Mouse (Mus musculus) lung, embryonic 14.5 days (tissue): ENCODE measurements around the gene Disp3. TPM values are rescaled to one million over a fixed set of nuclear protein-coding genes. Genes with fewer than 3 reads are reported as not detected.

Experiments used
- ATAC-seq: fragments of 200-750 bp; cut with Nextera tagmentation; 2 replicates; pipeline ENCODE4 v1.8.0; 2017; ENCODE audit warnings: mild to moderate bottlenecking, moderate TSS enrichment, moderate library complexity; ENCODE audit not compliant: insufficient read depth
- DNase-seq: peaks from one replicate; pipeline ENCODE4 v3.0.0-alpha.2; 2015
- H3K27ac ChIP-seq: fragments of 300-500 bp; sonication (generic); 2 replicates; pipeline ENCODE4 v1.5.1; 2014; ENCODE audit warnings: low read depth, mild to moderate bottlenecking, moderate library complexity
- H3K27me3 ChIP-seq: fragments of 300-500 bp; sonication (generic); 2 replicates; pipeline ENCODE4 v1.6.1; 2014; ENCODE audit warnings: low read length, control low read depth; ENCODE audit not compliant: insufficient read depth
- H3K36me3 ChIP-seq: fragments of 300-500 bp; sonication (generic); 2 replicates; pipeline ENCODE4 v1.6.1; 2014; ENCODE audit warnings: control low read depth; ENCODE audit not compliant: insufficient read depth
- H3K4me1 ChIP-seq: fragments of 300-500 bp; sonication (generic); 2 replicates; pipeline ENCODE4 v1.6.1; 2014; ENCODE audit warnings: antibody characterized with exemption, control low read depth; ENCODE audit not compliant: insufficient read depth
- H3K4me2 ChIP-seq: fragments of 300-500 bp; sonication (generic); 2 replicates; pipeline ENCODE4 v1.6.1; 2014; ENCODE audit warnings: mild to moderate bottlenecking
- H3K4me3 ChIP-seq: fragments of 300-500 bp; sonication (generic); 2 replicates; pipeline ENCODE4 v1.5.1; 2014; ENCODE audit warnings: low read depth, low read length
- H3K9ac ChIP-seq: fragments of 300-500 bp; sonication (generic); 2 replicates; pipeline ENCODE4 v1.6.1; 2014
- H3K9me3 ChIP-seq: fragments of 300-500 bp; sonication (generic); 2 replicates; pipeline ENCODE4 v1.6.1; 2016; ENCODE audit warnings: low read depth, low read length, control low read depth
- CTCF ChIP-seq: IDR thresholded peaks from 2 replicates; pipeline ENCODE4 v1.5.1; 2016; ENCODE audit warnings: antibody characterized with exemption, low read depth
- WGBS: fragments of 180-500 bp; shearing (Covaris S2); extraction: QIAGEN DNeasy Blood & Tissue Kit; methylation state at CpG from one replicate; pipeline ENCODE4 v1.1.7; 2014; 5-methylcytosine and 5-hydroxymethylcytosine counted together
- polyA plus RNA-seq: library from polyadenylated mRNA; unstranded; fragments of >200 nt; fragmentation: Nextera tagmentation; extraction: Ambion mirVana; gene quantifications from 2 replicates; pipeline ENCODE4 v1.2.1, GENCODE M21; 2014

Disp3 gene
- polyA plus RNA-seq, 1 experiment from 2014 or later = 0.18 TPM

DNA sequence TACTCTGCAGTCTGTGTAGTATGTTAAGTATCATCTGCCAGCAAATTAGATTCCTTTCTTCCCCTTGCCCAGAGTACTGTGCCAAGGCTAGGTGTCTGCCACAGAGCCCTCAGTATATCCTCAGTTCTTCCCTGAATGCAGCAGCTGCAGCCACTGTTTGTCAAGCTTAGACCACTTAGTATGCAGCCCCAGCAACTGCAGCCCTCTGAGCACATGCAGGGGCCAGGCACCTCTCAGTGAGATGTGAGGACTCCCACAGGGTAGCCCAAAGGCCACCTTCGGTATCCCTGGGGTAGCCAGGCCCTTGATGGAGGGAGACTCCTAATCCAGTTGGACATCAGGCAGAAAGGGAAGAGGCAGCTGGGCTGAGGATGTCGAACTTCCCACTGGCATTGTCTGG, 14.5 kb downstream of the Disp3 start:
- no peak overlapping the region for H3K4me3 ChIP-seq
- ATAC-seq (no peak), DNase-seq (no peak)
- 13% methylated on average over 2 of the region's 2 CpGs for WGBS
- H3K4me2 ChIP-seq = no peak overlapping the region
- no peak overlapping the region for H3K27ac ChIP-seq
- H3K9me3 ChIP-seq = no peaks in the 10 kb centered on the region
- H3K27me3 ChIP-seq = peaks cover 33% of the 10 kb centered on the region
- H3K4me1 ChIP-seq = no peaks in the 10 kb centered on the region
- H3K36me3 ChIP-seq = no peaks in the 10 kb centered on the region
- no peak overlapping the region for H3K9ac ChIP-seq
- no peak for TF ChIP-seq CTCF

DNA sequence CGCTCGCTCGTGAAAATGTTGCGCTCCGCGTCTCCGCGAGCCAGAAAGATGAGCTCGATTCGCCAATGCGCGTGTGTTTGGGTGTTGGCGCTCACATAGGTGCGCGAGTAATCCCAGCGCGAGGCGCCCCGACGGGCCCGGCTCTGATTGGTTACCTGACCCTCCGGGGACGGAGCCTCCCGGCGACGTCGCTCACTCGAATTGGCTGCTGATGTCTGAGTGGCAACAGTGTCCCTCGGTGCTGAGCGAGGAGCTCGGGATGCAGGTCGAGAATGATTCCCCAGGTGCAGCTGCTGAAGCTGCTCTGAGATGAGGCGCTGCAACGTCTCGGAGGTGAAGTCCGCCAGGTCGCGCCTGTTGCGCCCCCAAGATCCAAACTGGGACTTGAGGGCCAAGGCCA, 16.1 kb downstream of the Disp3 start:
- ATAC-seq (no peak), DNase-seq (peak; percentile 1)
- no peak for TF ChIP-seq CTCF
- Histone ChIP-seq H3K27ac (no peak overlapping the region), H3K36me3 (no peaks in the 10 kb centered on the region), H3K9ac (no peak overlapping the region), H3K27me3 (peaks cover 33% of the 10 kb centered on the region), H3K4me1 (no peaks in the 10 kb centered on the region), H3K4me2 (no peak overlapping the region), H3K9me3 (no peaks in the 10 kb centered on the region), H3K4me3 (no peak overlapping the region)
- WGBS = 2% methylated on average over 39 of the region's 39 CpGs

DNA sequence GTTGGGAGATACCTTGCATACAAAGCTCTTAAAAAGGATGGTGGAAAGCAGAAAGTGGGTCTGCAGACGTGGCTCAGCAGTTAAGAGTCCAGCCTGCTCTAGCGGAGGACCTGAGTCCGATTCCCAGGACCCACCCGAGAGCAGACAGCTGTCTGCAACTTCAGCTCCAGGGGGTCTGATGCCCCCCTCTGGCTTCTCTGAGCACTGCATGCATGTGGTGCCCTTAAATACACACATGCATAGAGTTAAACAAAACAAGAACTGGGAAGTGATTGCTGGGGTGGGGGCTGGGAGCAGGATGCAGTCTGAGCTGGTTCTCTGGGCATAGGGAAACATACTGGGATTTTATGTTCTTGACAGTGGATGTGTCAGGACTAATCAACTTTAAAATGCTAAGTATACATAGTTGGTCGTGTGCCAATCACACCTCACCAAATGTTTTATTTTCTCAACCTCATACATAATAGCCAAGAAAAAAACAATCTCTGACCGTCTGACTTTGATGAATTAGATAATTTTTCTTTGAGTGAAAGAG, 20.7 kb downstream of the Disp3 start:
- DNase-seq = no peak
- H3K27ac ChIP-seq = no peak overlapping the region

DNA sequence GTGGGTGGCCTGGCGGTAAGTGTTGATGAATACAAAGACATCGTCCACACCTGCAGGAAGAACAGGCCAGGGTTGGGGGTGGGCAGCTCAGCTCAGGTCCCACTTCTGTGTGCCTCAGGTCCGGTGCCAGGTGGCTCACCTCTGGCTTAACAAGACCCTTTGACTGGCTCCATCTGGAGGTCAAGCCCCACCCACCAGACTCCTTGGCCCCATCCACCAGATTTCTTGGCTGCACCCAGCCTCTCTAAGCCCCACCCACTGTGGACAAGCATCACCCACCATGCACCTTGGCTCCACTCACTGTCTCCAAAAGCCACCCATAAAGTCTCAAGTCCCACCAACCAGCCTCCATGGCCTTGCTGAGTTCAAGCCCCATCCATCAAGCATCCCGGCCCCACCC, 27.8 kb downstream of the Disp3 start:
- Histone ChIP-seq H3K27ac (no peak overlapping the region), H3K9ac (no peak overlapping the region), H3K4me2 (no peak overlapping the region), H3K27me3 (no peaks in the 10 kb centered on the region), H3K4me1 (no peaks in the 10 kb centered on the region), H3K4me3 (no peak overlapping the region), H3K9me3 (no peaks in the 10 kb centered on the region), H3K36me3 (no peaks in the 10 kb centered on the region)
- no peak for DNase-seq
- ATAC-seq = no peak
- no peak for TF ChIP-seq CTCF
- 87% methylated on average over 4 of the region's 4 CpGs for WGBS

More for the DNA sequence above, 20.7 kb downstream of the Disp3 start:
- Histone ChIP-seq H3K9me3 (no peaks in the 10 kb centered on the region), H3K4me3 (no peak overlapping the region), H3K9ac (no peak overlapping the region), H3K4me2 (no peak overlapping the region), H3K27me3 (peaks cover 20% of the 10 kb centered on the region), H3K4me1 (no peaks in the 10 kb centered on the region), H3K36me3 (no peaks in the 10 kb centered on the region)
- ATAC-seq = no peak
- no peak for TF ChIP-seq CTCF
- WGBS = 81% methylated on average over 6 of the region's 6 CpGs

DNA sequence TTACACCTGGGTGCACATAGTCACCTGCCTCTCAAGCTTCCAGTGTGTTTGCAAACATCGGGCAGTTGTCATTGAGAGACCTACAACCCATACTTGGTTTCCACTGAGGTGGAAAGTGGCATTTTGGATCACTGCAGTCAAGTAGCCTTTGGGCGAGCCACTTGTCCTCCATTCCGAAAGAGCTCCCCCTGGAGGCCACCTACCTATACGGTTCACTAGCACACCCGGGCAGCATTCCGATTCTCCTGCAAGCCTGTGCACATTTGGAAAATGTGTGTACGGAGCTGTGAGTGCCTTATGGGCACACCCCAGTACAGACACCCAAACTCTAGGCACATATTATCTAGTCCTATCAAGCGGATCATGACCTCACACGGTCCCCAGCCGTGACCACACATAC, 38.4 kb downstream of the Disp3 start:
- Histone ChIP-seq H3K4me1 (no peaks in the 10 kb centered on the region), H3K9me3 (no peaks in the 10 kb centered on the region), H3K36me3 (no peaks in the 10 kb centered on the region), H3K9ac (no peak overlapping the region), H3K27ac (no peak overlapping the region), H3K4me2 (no peak overlapping the region), H3K27me3 (no peaks in the 10 kb centered on the region), H3K4me3 (no peak overlapping the region)
- ATAC-seq (no peak), DNase-seq (peak; percentile 15)
- peak; percentile 32 for TF ChIP-seq CTCF
- WGBS = 34% methylated on average over 10 of the region's 10 CpGs

DNA sequence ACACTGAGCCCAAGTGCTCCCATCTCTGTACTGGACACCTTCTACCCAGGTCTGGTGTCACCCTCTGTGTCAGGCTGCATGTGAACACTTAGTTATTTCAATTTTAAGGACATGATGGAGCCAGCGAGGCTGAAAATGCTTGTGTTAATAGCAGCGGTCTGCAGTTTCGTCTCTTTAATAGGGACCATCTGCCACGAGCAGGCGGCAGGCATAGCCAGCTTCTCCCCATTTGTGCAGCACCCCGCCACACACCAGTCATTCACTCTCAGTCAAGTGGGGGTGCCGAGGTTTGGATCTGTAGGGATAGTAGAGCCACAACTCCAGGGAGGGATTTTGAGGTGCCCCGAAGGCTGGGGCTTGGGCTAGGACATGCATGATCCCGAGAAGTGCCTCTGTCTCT, 47.4 kb downstream of the Disp3 start:
- Histone ChIP-seq H3K4me1 (no peaks in the 10 kb centered on the region), H3K27me3 (no peaks in the 10 kb centered on the region), H3K4me3 (no peak overlapping the region), H3K9me3 (no peaks in the 10 kb centered on the region), H3K9ac (no peak overlapping the region), H3K4me2 (no peak overlapping the region), H3K27ac (no peak overlapping the region), H3K36me3 (no peaks in the 10 kb centered on the region)
- WGBS = 84% methylated on average over 9 of the region's 9 CpGs
- no peak for TF ChIP-seq CTCF
- no peak for ATAC-seq
- no peak for DNase-seq

DNA sequence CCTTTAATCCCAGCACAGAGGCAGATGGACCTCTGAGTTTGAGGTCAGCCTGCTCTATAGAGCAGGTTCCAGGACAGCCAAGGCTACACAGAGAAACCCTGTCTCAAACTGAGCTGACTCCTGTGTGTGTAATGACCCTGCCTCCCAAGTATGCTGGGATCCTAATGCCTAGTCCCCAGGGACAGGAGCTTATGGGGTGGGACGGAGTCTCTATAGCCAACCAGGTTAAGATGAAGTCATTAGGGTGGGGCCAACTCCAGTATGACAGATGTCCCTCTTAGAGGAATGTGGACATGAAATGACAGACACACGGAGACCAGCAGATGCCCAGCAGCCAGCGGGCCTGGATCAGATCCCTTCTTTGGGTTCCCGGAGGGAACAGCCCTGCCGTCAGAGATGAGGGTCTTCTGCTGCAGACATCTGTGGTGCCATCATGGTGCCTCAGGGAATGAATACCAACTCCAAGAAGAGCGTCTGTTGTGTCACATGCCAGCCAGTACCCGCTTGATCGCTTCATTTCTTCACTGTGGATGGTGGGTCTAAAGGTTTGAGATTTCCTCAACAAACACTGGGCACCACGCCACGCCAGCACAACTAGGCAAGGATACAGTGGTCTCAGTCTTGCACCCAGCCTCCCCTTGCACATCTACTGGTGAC, 48.2 kb downstream of the Disp3 start:
- 85% methylated on average over 10 of the region's 10 CpGs for WGBS
- no peak overlapping the region for H3K4me2 ChIP-seq
- H3K27ac ChIP-seq = no peak overlapping the region
- no peak for TF ChIP-seq CTCF
- H3K4me3 ChIP-seq = no peak overlapping the region
- no peaks in the 10 kb centered on the region for H3K27me3 ChIP-seq
- no peak for ATAC-seq
- H3K9ac ChIP-seq = no peak overlapping the region
- no peak for DNase-seq
- no peaks in the 10 kb centered on the region for H3K36me3 ChIP-seq
- no peaks in the 10 kb centered on the region for H3K4me1 ChIP-seq
- no peaks in the 10 kb centered on the region for H3K9me3 ChIP-seq
